Mouse (Mus musculus): ENCODE results near the gene Fv1. TPM values are rescaled to one million over a fixed set of nuclear protein-coding genes. Genes with fewer than 3 reads are reported as not detected.

Fv1 gene
- polyA plus RNA-seq (2015; fragmentation: Nextera tagmentation; extraction: Ambion mirVana) = 2.0 and 2.2 TPM in 2 replicates

GRCm38 (mm10) chr4:147868450-147869031 lies at the start of gene Fv1, which contains the start of gene Miip:
Fv1 (plus strand) TSS chr4:147868979.
Miip (minus strand) TSS chr4:147868816.

GRCm38 (mm10) chr4:147847614-147848583 lies 20.9 kb upstream of the Fv1 start, which contains the start of gene Zfp933:
Zfp933 (minus strand) TSS chr4:147848366.

GRCm38 (mm10) chr4:147904313-147905089 lies 35.7 kb downstream of the Fv1 start, which contains the start of gene Mfn2:
Mfn2 (minus strand) TSS chr4:147904704.

Other genes with a start within 250 kb of the Fv1 start
- gene Zfp979, start 226.5 kb upstream of the Fv1 start, polyA plus RNA-seq (2015; fragmentation: Nextera tagmentation; extraction: Ambion mirVana) = 1.6 and 1.7 TPM in 2 replicates
- gene Zfp534, start 166.4 kb upstream of the Fv1 start, polyA plus RNA-seq (2015; fragmentation: Nextera tagmentation; extraction: Ambion mirVana) = not detected in 2 replicates
- gene Zfp984, start 59.2 kb upstream of the Fv1 start, polyA plus RNA-seq (2015; fragmentation: Nextera tagmentation; extraction: Ambion mirVana) = 4.3 and 5.0 TPM in 2 replicates
- gene Zfp933, start 20.6 kb upstream of the Fv1 start, polyA plus RNA-seq (2015; fragmentation: Nextera tagmentation; extraction: Ambion mirVana) = 2.9 and 4.2 TPM in 2 replicates
- 12.1 and 14.6 TPM in 2 replicates for gene Miip, start 163 bp upstream of the Fv1 start, polyA plus RNA-seq (2015; fragmentation: Nextera tagmentation; extraction: Ambion mirVana)
- gene Mfn2, start 35.7 kb downstream of the Fv1 start, polyA plus RNA-seq (2015; fragmentation: Nextera tagmentation; extraction: Ambion mirVana) = 49.5 and 53.2 TPM in 2 replicates
- 53.7 and 59.1 TPM in 2 replicates for gene Plod1, start 67.8 kb downstream of the Fv1 start, polyA plus RNA-seq (2015; fragmentation: Nextera tagmentation; extraction: Ambion mirVana)
- 12.4 and 13.0 TPM in 2 replicates for gene 2510039O18Rik, start 71.9 kb downstream of the Fv1 start, polyA plus RNA-seq (2015; fragmentation: Nextera tagmentation; extraction: Ambion mirVana)
- gene Nppb, start 116.8 kb downstream of the Fv1 start, polyA plus RNA-seq (2015; fragmentation: Nextera tagmentation; extraction: Ambion mirVana) = 0.77 and 1.00 TPM in 2 replicates
- 6.0 and 7.2 TPM in 2 replicates for gene Nppa, start 131.7 kb downstream of the Fv1 start, polyA plus RNA-seq (2015; fragmentation: Nextera tagmentation; extraction: Ambion mirVana)
- gene Clcn6, start 169.8 kb downstream of the Fv1 start, polyA plus RNA-seq (2015; fragmentation: Nextera tagmentation; extraction: Ambion mirVana) = 3.5 and 4.7 TPM in 2 replicates
- gene Mthfr, start 170.1 kb downstream of the Fv1 start, polyA plus RNA-seq (2015; fragmentation: Nextera tagmentation; extraction: Ambion mirVana) = 15.8 and 16.7 TPM in 2 replicates
- gene Agtrap, start 219.1 kb downstream of the Fv1 start, polyA plus RNA-seq (2015; fragmentation: Nextera tagmentation; extraction: Ambion mirVana) = 21.2 and 23.5 TPM in 2 replicates